In the genomic region with DNA sequence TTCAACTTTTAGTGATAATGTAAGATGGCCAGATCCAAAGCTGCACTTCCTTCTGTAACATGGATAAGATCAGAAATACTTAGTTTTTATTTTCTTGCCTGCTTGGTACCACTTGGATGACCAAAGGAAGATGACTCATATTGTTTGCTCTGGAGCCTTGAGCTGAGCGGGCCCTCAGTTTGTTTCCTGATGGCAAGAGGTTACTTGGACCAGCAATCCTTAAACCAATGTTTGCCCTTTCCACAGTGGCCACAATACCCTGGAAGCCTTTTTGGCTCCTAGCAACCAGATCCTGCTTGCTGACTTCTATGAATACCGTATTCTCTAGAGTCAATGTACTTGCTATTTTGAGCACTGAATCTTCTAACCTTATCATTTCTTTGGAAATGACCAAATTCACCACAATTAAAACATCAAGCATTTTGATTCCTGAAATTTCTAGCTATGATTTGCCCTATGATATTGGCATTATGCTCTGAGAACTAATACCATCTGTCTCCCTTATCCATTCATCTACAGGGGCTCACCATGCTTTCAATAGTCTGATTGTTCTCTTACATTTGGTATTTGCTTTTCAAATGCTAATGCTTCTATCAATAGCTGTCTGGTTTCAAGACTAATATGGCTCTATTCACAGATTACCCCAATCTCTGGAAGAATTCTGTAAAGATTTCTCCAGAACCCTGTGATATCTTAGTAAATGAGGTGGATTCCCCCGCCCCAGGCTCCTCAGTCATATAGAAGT, we compare ENCODE assay signal across 26 mouse cellular contexts. TPM values are rescaled to one million over a fixed set of nuclear protein-coding genes. Genes with fewer than 3 reads are reported as not detected.
DNase-seq lines count a peak whose midpoint lies in the region; ATAC-seq and TF ChIP-seq lines count a peak whose summit lies in the region.
"Had no signal": no experiment of that assay in that cellular context is flagged by ENCODE, and none has a peak within 500 bp of the region (broad histone marks: within the 10 kb centered on the region; RNA-seq: fewer than 3 reads in every experiment).

No protein-coding gene starts in this region.

- H3K4me2 ChIP-seq in hindbrain, embryonic 13.5 days, result no peak overlapping the region
- H3K4me2 ChIP-seq in midbrain, embryonic 16.5 days (ENCODE audit: low read length), result no peak overlapping the region
- no peak overlapping the region for H3K4me2 ChIP-seq in midbrain, embryonic 14.5 days (ENCODE audit: low read length)
- H3K4me2 ChIP-seq in intestine, embryonic 15.5 days (replicated peaks), result no peak overlapping the region
- H3K4me2 ChIP-seq: embryonic facial prominence, embryonic 12.5 days; forebrain, embryonic 12.5 days; limb, embryonic 12.5 days; liver, embryonic 13.5 days had no signal

- WGBS in hindbrain, embryonic 10.5 days, result 52% methylated on average over 3 of the region's 3 CpGs
- 25% methylated on average over 3 of the region's 3 CpGs for WGBS in hindbrain, embryonic 13.5 days
- WGBS in midbrain, embryonic 10.5 days, result 40% methylated on average over 3 of the region's 3 CpGs
- 26% methylated on average over 3 of the region's 3 CpGs for WGBS in midbrain, embryonic 16.5 days
- 21% methylated on average over 3 of the region's 3 CpGs for WGBS in midbrain, embryonic 14.5 days
- 74% methylated on average over 3 of the region's 3 CpGs for WGBS in intestine, embryonic 15.5 days

- no peaks in the 10 kb centered on the region for H3K9me3 ChIP-seq in hindbrain, embryonic 10.5 days
- H3K9me3 ChIP-seq in hindbrain, embryonic 13.5 days, result no peaks in the 10 kb centered on the region
- H3K9me3 ChIP-seq in midbrain, embryonic 10.5 days (replicated peaks), result no peaks in the 10 kb centered on the region; the same call in 1 of the 2 replicates
- H3K9me3 ChIP-seq in midbrain, embryonic 16.5 days (replicated peaks; ENCODE audit: control insufficient read depth, low read length, poor library complexity, severe bottlenecking), result no peaks in the 10 kb centered on the region
- H3K9me3 ChIP-seq in midbrain, embryonic 14.5 days (ENCODE audit: control insufficient read depth, low read length), result no peaks in the 10 kb centered on the region
- H3K9me3 ChIP-seq in intestine, embryonic 15.5 days, result no peaks in the 10 kb centered on the region
- H3K9me3 ChIP-seq: embryonic facial prominence, embryonic 12.5 days; forebrain, embryonic 12.5 days; G1E; limb, embryonic 12.5 days; liver, embryonic 13.5 days had no signal

- ATAC-seq in hindbrain, embryonic 13.5 days (ENCODE audit: low FRiP score), result no peak
- ATAC-seq in midbrain, embryonic 16.5 days, result no peak
- no peak for ATAC-seq in midbrain, embryonic 14.5 days (ENCODE audit: low FRiP score, low TSS enrichment)
- ATAC-seq in intestine, embryonic 15.5 days, result no peak

- H3K27ac ChIP-seq in hindbrain, embryonic 10.5 days, result peak overlapping the region; percentile 74
- H3K27ac ChIP-seq in hindbrain, embryonic 13.5 days, result no peak overlapping the region
- peak overlapping the region; percentile 61 for H3K27ac ChIP-seq in midbrain, embryonic 10.5 days (replicated peaks)
- H3K27ac ChIP-seq in midbrain, embryonic 16.5 days (ENCODE audit: low read length), result no peak overlapping the region
- H3K27ac ChIP-seq in midbrain, embryonic 14.5 days (replicated peaks; ENCODE audit: low read depth, low read length), result no peak overlapping the region
- no peak overlapping the region for H3K27ac ChIP-seq in intestine, embryonic 15.5 days
- H3K27ac ChIP-seq: embryonic facial prominence, embryonic 12.5 days; forebrain, embryonic 12.5 days; gastrocnemius, adult 2 months; layer of hippocampus, adult 2 months; limb, embryonic 12.5 days; liver, embryonic 13.5 days; macrophage had no signal

- H3K36me3 ChIP-seq in hindbrain, embryonic 10.5 days, result no peaks in the 10 kb centered on the region
- no peaks in the 10 kb centered on the region for H3K36me3 ChIP-seq in hindbrain, embryonic 13.5 days
- no peaks in the 10 kb centered on the region for H3K36me3 ChIP-seq in midbrain, embryonic 10.5 days
- H3K36me3 ChIP-seq in midbrain, embryonic 16.5 days (ENCODE audit: control insufficient read depth, insufficient read depth, low read length), result no peaks in the 10 kb centered on the region
- no peaks in the 10 kb centered on the region for H3K36me3 ChIP-seq in midbrain, embryonic 14.5 days (ENCODE audit: control insufficient read depth, insufficient read depth, low read length)
- H3K36me3 ChIP-seq in intestine, embryonic 15.5 days, result no peaks in the 10 kb centered on the region
- H3K36me3 ChIP-seq: embryonic facial prominence, embryonic 12.5 days; forebrain, embryonic 12.5 days; G1E; limb, embryonic 12.5 days; liver, embryonic 13.5 days had no signal

- peaks cover 22% of the 10 kb centered on the region for H3K4me1 ChIP-seq in hindbrain, embryonic 10.5 days (replicated peaks)
- 0 out of 2 replicates have a peak, but pooled peaks cover 4% of the 10 kb centered on the region for H3K4me1 ChIP-seq in hindbrain, embryonic 13.5 days (replicated peaks)
- peaks cover 28% of the 10 kb centered on the region for H3K4me1 ChIP-seq in midbrain, embryonic 10.5 days
- H3K4me1 ChIP-seq in midbrain, embryonic 16.5 days (ENCODE audit: control insufficient read depth, insufficient read depth, low read length), result no peaks in the 10 kb centered on the region
- H3K4me1 ChIP-seq in midbrain, embryonic 14.5 days (ENCODE audit: control insufficient read depth, insufficient read depth, low read length), result no peaks in the 10 kb centered on the region
- H3K4me1 ChIP-seq in intestine, embryonic 15.5 days (replicated peaks), result no peaks in the 10 kb centered on the region
- H3K4me1 ChIP-seq: embryonic facial prominence, embryonic 12.5 days; limb, embryonic 12.5 days; liver, embryonic 13.5 days had no signal

- TF ChIP-seq POLR2A in brain, embryonic 14.5 days (IDR thresholded peaks at IDR 0.05; ENCODE audit: borderline replicate concordance, extremely low read depth, insufficient read depth, insufficient read length, poor library complexity, severe bottlenecking), result no peak

- no peaks in the 10 kb centered on the region for H3K27me3 ChIP-seq in hindbrain, embryonic 10.5 days (ENCODE audit: insufficient read depth, poor library complexity, severe bottlenecking)
- no peaks in the 10 kb centered on the region for H3K27me3 ChIP-seq in hindbrain, embryonic 13.5 days
- H3K27me3 ChIP-seq in midbrain, embryonic 10.5 days (ENCODE audit: low read depth, poor library complexity, severe bottlenecking), result no peaks in the 10 kb centered on the region
- H3K27me3 ChIP-seq in midbrain, embryonic 16.5 days (ENCODE audit: control insufficient read depth, insufficient read depth, low read depth, low read length), result no peaks in the 10 kb centered on the region
- no peaks in the 10 kb centered on the region for H3K27me3 ChIP-seq in midbrain, embryonic 14.5 days (ENCODE audit: control insufficient read depth, insufficient read depth, low read length)
- no peaks in the 10 kb centered on the region for H3K27me3 ChIP-seq in intestine, embryonic 15.5 days (replicated peaks)
- H3K27me3 ChIP-seq: CH12.LX; embryonic facial prominence, embryonic 12.5 days; forebrain, embryonic 12.5 days; limb, embryonic 12.5 days; liver, embryonic 13.5 days had no signal

- no peak overlapping the region for H3K9ac ChIP-seq in hindbrain, embryonic 13.5 days
- no peak overlapping the region for H3K9ac ChIP-seq in midbrain, embryonic 16.5 days (ENCODE audit: low read depth, low read length)
- no peak overlapping the region for H3K9ac ChIP-seq in midbrain, embryonic 14.5 days (replicated peaks; ENCODE audit: low read length)
- no peak overlapping the region for H3K9ac ChIP-seq in intestine, embryonic 15.5 days
- H3K9ac ChIP-seq: embryonic facial prominence, embryonic 12.5 days; forebrain, embryonic 12.5 days; limb, embryonic 12.5 days; liver, embryonic 13.5 days had no signal

- no peak overlapping the region for H3K4me3 ChIP-seq in hindbrain, embryonic 10.5 days
- no peak overlapping the region for H3K4me3 ChIP-seq in hindbrain, embryonic 13.5 days
- H3K4me3 ChIP-seq in midbrain, embryonic 10.5 days, result no peak overlapping the region
- no peak overlapping the region for H3K4me3 ChIP-seq in midbrain, embryonic 16.5 days (ENCODE audit: low read depth, low read length)
- H3K4me3 ChIP-seq in midbrain, embryonic 14.5 days (replicated peaks; ENCODE audit: low read depth, low read length), result no peak overlapping the region
- H3K4me3 ChIP-seq in intestine, embryonic 15.5 days (replicated peaks), result no peak overlapping the region
- H3K4me3 ChIP-seq: embryonic facial prominence, embryonic 12.5 days; forebrain, embryonic 12.5 days; gastrocnemius, adult 2 months; layer of hippocampus, adult 2 months; limb, embryonic 12.5 days; liver, embryonic 13.5 days had no signal

- peak; percentile 42 for DNase-seq in hindbrain, embryonic 10.5 days (ENCODE audit: low spot score)
- peak; percentile 51 for DNase-seq in midbrain, embryonic 10.5 days (ENCODE audit: low spot score)
- peak; percentile 34 for DNase-seq in brain, embryonic 14.5 days (ENCODE audit: low read depth)
- DNase-seq in midbrain, embryonic 14.5 days, result peak; percentile 28
- no peak for DNase-seq in thymus, postnatal 0 days (ENCODE audit: low spot score)
- DNase-seq: adrenal gland, postnatal 10 days; B cell, adult 2 months; cerebellum, adult 8-10 months; gastrocnemius, adult 2 months; heart, postnatal 4 days; kidney, adult 9 months; kidney, postnatal 25 days; layer of hippocampus, postnatal 36 days; liver, embryonic 13.5 days; lung, adult 2 months; thymus, adult 2 months had no signal

- TF ChIP-seq CTCF in brain, embryonic 14.5 days (IDR thresholded peaks at IDR 0.05; ENCODE audit: borderline replicate concordance, extremely low read depth, insufficient read depth, insufficient read length), result no peak

RNA-seq across cellular contexts. Expression of gene Stam2, which starts 11.7 kb away (rescaled TPM):
- polyA plus RNA-seq in hindbrain, embryonic 10.5 days (2016; fragmentation: Nextera tagmentation; extraction: Ambion mirVana), result 36.1 and 37.6 TPM in 2 replicates
- 40.9 and 42.0 TPM in 2 replicates for polyA plus RNA-seq in hindbrain, embryonic 13.5 days (2015; fragmentation: Nextera tagmentation; extraction: Ambion mirVana)
- 37.7 and 39.2 TPM in 2 replicates for polyA plus RNA-seq in midbrain, embryonic 10.5 days (2016; fragmentation: Nextera tagmentation; extraction: Ambion mirVana)
- 41.1 and 45.3 TPM in 2 replicates for polyA plus RNA-seq in midbrain, embryonic 16.5 days (2015; fragmentation: Nextera tagmentation; extraction: Ambion mirVana)
- polyA plus RNA-seq in brain, embryonic 14.5 days (2012; rRNA removed), result 23.5 and 25.9 TPM in 2 replicates
- polyA plus RNA-seq in midbrain, embryonic 14.5 days (2014; fragmentation: Nextera tagmentation; extraction: Ambion mirVana), result 38.6 and 50.0 TPM in 2 replicates
- 30.3 and 34.4 TPM in 2 replicates for polyA plus RNA-seq in intestine, embryonic 15.5 days (2015; fragmentation: Nextera tagmentation; extraction: Ambion mirVana)
- polyA plus RNA-seq in thymus, postnatal 0 days (2015; fragmentation: Nextera tagmentation; extraction: Ambion mirVana), result 25.9 and 26.6 TPM in 2 replicates

Comparison
In these comparisons a context has a peak if more than half of its experiments do, and no peak if none do; other contexts are left out.
1. H3K27ac ChIP-seq: peak in hindbrain, embryonic 10.5 days (single experiment) and midbrain, embryonic 10.5 days (single experiment); none in hindbrain, embryonic 13.5 days (single experiment), midbrain, embryonic 16.5 days (single experiment), midbrain, embryonic 14.5 days (single experiment) and intestine, embryonic 15.5 days (single experiment).